Mouse (Mus musculus): ENCODE measurements around the gene Hrc.

The Hrc gene

GRCm38 (mm10) chr7:45367020-45367880 is 32.2 kb downstream of the Hrc start:
- peak; percentile 98 for DNase-seq

- DNase-seq = no peak
These were observed 33.1 kb downstream of the Hrc start for GRCm38 (mm10) chr7:45368178-45368577.

DNA sequence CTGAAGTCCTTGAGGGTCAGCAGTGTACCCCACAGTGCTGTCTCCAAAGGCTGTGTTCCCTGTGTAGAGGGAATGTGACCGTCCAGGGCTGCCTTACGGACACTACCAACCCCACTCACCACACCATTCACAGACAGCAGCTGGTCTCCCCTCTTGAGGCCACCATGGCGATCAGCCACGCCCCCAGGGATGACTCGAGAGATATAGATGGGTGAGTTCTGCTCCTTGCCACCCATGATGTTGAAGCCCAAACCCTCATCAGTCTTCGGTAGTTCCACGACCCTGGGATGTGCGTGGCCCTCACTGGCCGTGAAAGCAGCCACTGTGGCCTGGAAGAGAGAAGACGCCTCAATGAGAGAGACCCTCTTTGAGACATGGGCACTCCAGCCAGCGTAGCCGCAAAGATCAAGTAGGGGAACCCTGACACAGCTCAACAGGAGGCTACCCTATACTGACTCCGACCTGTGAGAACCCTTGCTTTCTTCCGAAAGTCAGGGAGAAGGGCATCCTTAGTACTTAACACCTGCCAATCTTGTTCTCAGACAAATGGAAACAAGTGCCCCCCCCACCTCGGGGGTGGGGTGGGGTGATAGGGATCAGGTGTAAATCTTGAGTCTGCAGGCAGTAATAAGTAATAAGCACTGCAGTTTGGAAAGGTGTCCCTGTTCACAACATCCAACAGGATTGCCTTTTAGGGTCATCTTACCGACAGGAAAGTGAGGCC is 34.1 kb downstream of the Hrc start:
- DNase-seq = no peak

- DNase-seq = no peak
These were observed 34.9 kb downstream of the Hrc start for GRCm38 (mm10) chr7:45369836-45370474.

DNA sequence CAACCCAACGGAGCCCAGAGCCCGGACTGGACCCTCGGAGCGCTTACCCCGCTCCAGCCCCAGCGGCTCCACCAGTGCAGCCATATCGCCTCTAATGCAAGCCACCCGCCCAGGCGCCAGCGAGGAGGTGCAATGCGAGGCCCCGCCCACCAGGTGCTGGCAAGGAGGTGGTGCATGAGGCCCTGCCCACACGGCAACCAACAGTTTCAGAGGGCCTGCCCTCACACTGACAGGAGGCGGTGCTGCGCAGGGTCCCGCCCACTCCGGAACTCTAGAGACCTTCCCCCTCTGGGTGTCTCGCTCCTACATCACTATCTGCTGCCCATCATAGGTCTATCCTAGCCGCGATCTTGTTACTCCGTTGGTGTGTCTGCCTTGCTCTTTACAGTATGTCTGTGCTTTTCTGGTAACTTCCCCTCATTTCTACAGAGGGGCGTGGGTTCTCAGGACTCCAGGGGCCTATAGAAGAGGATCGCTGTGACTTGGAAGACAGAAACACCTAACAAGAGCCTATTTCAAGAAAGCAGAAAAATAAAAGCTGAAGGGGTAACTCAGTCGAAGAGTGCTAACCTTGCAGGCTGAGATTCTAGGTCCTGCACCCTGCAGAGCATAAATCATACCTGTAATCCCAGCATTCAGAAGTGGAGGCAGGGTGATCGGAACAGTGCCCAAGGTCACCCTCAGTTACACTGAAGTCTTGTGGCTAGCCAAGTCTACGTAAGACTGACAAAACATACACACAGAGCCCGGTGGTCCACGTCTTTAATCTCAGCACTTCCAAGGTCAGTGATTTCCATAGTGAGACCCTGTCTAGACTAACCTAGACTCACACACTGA is 35.6 kb downstream of the Hrc start, which contains the start of gene Lin7b:
Lin7b (minus strand) TSS at position 109 of the 837 bp plus-strand sequence.
- DNase-seq = peak; percentile 88

GRCm38 (mm10) chr7:45372371-45372770 is 37.3 kb downstream of the Hrc start:
- DNase-seq = no peak

DNA sequence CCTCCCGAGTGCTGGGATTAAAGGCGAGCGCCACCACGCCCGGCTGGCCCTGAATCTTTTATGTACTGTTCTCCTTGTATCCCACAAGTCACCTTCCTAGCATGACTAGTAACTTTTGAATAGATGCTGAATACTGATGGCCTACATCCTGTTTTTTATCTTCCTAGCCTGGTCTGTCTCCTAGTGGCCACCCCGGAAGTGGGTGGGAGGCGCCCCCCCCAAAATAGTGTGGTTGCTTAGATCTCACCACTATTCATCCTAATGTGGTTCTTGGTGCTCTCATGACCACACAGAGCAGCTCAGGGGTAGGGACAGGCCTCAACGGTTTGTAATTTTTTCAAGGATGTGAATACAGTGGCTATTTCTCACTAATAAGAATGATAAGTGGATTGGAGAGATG is 39.5 kb downstream of the Hrc start:
- no peak for DNase-seq

GRCm38 (mm10) chr7:45376057-45376456 is 41.0 kb downstream of the Hrc start:
- DNase-seq = no peak

DNA sequence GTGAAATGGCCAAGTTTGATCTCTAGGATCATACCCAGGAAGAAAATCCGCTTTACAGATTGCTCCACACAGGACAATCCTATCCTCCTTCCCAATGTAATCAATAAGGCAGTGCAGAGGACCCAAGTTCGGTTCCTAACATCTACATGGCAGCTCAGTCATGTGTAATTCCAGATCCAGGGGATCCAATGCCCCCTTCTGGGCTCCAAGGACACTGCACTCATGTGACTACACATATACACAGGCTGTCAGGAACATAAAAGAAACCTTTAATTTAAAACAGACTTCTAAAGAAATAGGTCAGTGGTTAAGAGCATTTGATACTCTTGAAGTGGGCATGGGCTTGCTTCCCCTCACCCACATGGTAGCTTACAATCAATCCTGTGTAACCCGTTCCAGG is 51.0 kb downstream of the Hrc start:
- no peak for DNase-seq

Data from kidney, adult 18-20 months (tissue).